Mouse (Mus musculus) limb, embryonic 14.5 days (tissue): ENCODE data around the gene Lsamp. TPM values are rescaled to one million over a fixed set of nuclear protein-coding genes. Genes with fewer than 3 reads are reported as not detected.

Source experiments
- ATAC-seq: fragments of 200-750 bp; cut with Nextera tagmentation; 2 replicates; pipeline ENCODE4 v1.8.0; 2017; ENCODE audit warnings: low read depth, moderate number of reproducible peaks, moderate TSS enrichment; ENCODE audit not compliant: low FRiP score
- DNase-seq: peaks from one replicate; pipeline ENCODE4 v3.0.0-alpha.2; 2015; ENCODE audit warnings: low spot score
- H3K27ac ChIP-seq: fragments of 300-500 bp; sonication (generic); replicated peaks from 2 replicates; pipeline ENCODE4 v1.5.1; 2014; ENCODE audit warnings: low read depth, mild to moderate bottlenecking, low read length, moderate library complexity, mixed read lengths
- H3K27me3 ChIP-seq: fragments of 300-500 bp; sonication (generic); 2 replicates; pipeline ENCODE4 v1.6.1; 2014; ENCODE audit warnings: low read length, mixed read lengths; ENCODE audit not compliant: control insufficient read depth, insufficient read depth
- H3K36me3 ChIP-seq: fragments of 300-500 bp; sonication (generic); 2 replicates; pipeline ENCODE4 v1.6.1; 2014; ENCODE audit warnings: mild to moderate bottlenecking, low read length, moderate library complexity, mixed read lengths; ENCODE audit not compliant: control insufficient read depth, insufficient read depth
- H3K4me1 ChIP-seq: fragments of 300-500 bp; sonication (generic); 2 replicates; pipeline ENCODE4 v1.6.1; 2014; ENCODE audit warnings: antibody characterized with exemption, low read length, mixed read lengths; ENCODE audit not compliant: control insufficient read depth, insufficient read depth
- H3K4me2 ChIP-seq: fragments of 300-500 bp; sonication (generic); replicated peaks from 2 replicates; pipeline ENCODE4 v1.6.1; 2014; ENCODE audit warnings: low read depth, mild to moderate bottlenecking, low read length, moderate library complexity; ENCODE audit not compliant: severe bottlenecking
- H3K4me3 ChIP-seq: fragments of 300-500 bp; sonication (generic); replicated peaks from 2 replicates; pipeline ENCODE4 v1.5.1; 2014; ENCODE audit warnings: low read length
- H3K9ac ChIP-seq: fragments of 300-500 bp; sonication (generic); 2 replicates; pipeline ENCODE4 v1.6.1; 2014; ENCODE audit warnings: mild to moderate bottlenecking, low read depth, low read length, moderate library complexity; ENCODE audit not compliant: severe bottlenecking
- H3K9me3 ChIP-seq: fragments of 300-500 bp; sonication (generic); 2 replicates; pipeline ENCODE4 v1.6.1; 2016; ENCODE audit warnings: low read length; ENCODE audit not compliant: control insufficient read depth
- POLR2A ChIP-seq: fragments of 200-500 bp; IDR thresholded peaks from 2 replicates; pipeline ENCODE4 v1.8.0; 2012; ENCODE audit warnings: inconsistent platforms, mild to moderate bottlenecking, moderate library complexity, borderline replicate concordance; ENCODE audit not compliant: insufficient read depth, insufficient read length; ENCODE audit errors: extremely low read depth
- WGBS: fragments of 180-500 bp; shearing (Covaris S2); extraction: QIAGEN DNeasy Blood & Tissue Kit; methylation state at CpG from one replicate; pipeline ENCODE4 v1.1.7; 2014; 5-methylcytosine and 5-hydroxymethylcytosine counted together
- polyA plus RNA-seq, 2 experiments: library from polyadenylated mRNA; depleted of rRNA in 1 of 2; stranded (reverse) in 1 of 2; unstranded in 1 of 2; fragments of >200 nt; fragmentation: Nextera tagmentation in 1 of 2; extraction: Ambion mirVana in 1 of 2; gene quantifications; 2 replicates each; pipeline versions ENCODE4 v1.2.1 to v1.2.3; 2012 to 2014

Gene Lsamp
- polyA plus RNA-seq, 2 experiments = 5.3 to 11.8 TPM

GRCm38 (mm10) chr16:41235829-41236228, 1251.7 kb downstream of the Lsamp start:
- no peaks in the 10 kb centered on the region for H3K36me3 ChIP-seq
- TF ChIP-seq POLR2A = no peak

GRCm38 (mm10) chr16:41242841-41243240, 1258.7 kb downstream of the Lsamp start:
- no peaks in the 10 kb centered on the region for H3K9me3 ChIP-seq
- no peak overlapping the region for H3K9ac ChIP-seq
- H3K4me3 ChIP-seq = no peak overlapping the region
- no peak overlapping the region for H3K27ac ChIP-seq
- H3K4me1 ChIP-seq = no peaks in the 10 kb centered on the region
- H3K27me3 ChIP-seq = no peaks in the 10 kb centered on the region
- TF ChIP-seq POLR2A = no peak
- H3K36me3 ChIP-seq = no peaks in the 10 kb centered on the region
- no peak overlapping the region for H3K4me2 ChIP-seq
- 71% methylated on average over 4 of the region's 4 CpGs for WGBS
- DNase-seq (no peak), ATAC-seq (no peak)

More at GRCm38 (mm10) chr16:41235829-41236228, 1251.7 kb downstream of the Lsamp start:
- no peaks in the 10 kb centered on the region for H3K4me1 ChIP-seq
- no peak overlapping the region for H3K27ac ChIP-seq
- no peak for ATAC-seq
- H3K4me2 ChIP-seq = no peak overlapping the region
- DNase-seq = no peak
- no peak overlapping the region for H3K9ac ChIP-seq
- H3K9me3 ChIP-seq = no peaks in the 10 kb centered on the region
- no peaks in the 10 kb centered on the region for H3K27me3 ChIP-seq
- H3K4me3 ChIP-seq = no peak overlapping the region

- ATAC-seq (peak; percentile 65; the same call in 1 of the 2 replicates), DNase-seq (peak; percentile 47)
- TF ChIP-seq POLR2A = no peak
- Histone ChIP-seq H3K4me1 (no peaks in the 10 kb centered on the region), H3K9me3 (no peaks in the 10 kb centered on the region), H3K36me3 (no peaks in the 10 kb centered on the region), H3K4me3 (no peak overlapping the region), H3K4me2 (no peak overlapping the region), H3K27ac (no peak overlapping the region), H3K27me3 (no peaks in the 10 kb centered on the region), H3K9ac (no peak overlapping the region)
- WGBS = 14% methylated on average over 2 of the region's 2 CpGs
Observed at GRCm38 (mm10) chr16:41244711-41245110, 1260.5 kb downstream of the Lsamp start.

- no peaks in the 10 kb centered on the region for H3K27me3 ChIP-seq
- no peak overlapping the region for H3K9ac ChIP-seq
- no peaks in the 10 kb centered on the region for H3K36me3 ChIP-seq
- ATAC-seq (peak; percentile 55; the same call in 1 of the 2 replicates), DNase-seq (peak; percentile 74)
- no peaks in the 10 kb centered on the region for H3K9me3 ChIP-seq
- no peak overlapping the region for H3K4me3 ChIP-seq
- H3K4me2 ChIP-seq = no peak overlapping the region
- no peak overlapping the region for H3K27ac ChIP-seq
- WGBS = 53% methylated on average over 12 of the region's 12 CpGs
- no peaks in the 10 kb centered on the region for H3K4me1 ChIP-seq
- TF ChIP-seq POLR2A = no peak
Observed at GRCm38 (mm10) chr16:41258145-41259035, 1274.2 kb downstream of the Lsamp start.

GRCm38 (mm10) chr16:41275999-41276671, 1292.0 kb downstream of the Lsamp start:
- ATAC-seq (no peak), DNase-seq (no peak)
- no peak for TF ChIP-seq POLR2A
- Histone ChIP-seq H3K9ac (no peak overlapping the region), H3K4me2 (no peak overlapping the region), H3K9me3 (no peaks in the 10 kb centered on the region), H3K27ac (no peak overlapping the region), H3K4me3 (no peak overlapping the region), H3K4me1 (no peaks in the 10 kb centered on the region), H3K27me3 (no peaks in the 10 kb centered on the region), H3K36me3 (no peaks in the 10 kb centered on the region)
- WGBS = 92% methylated on average over 2 of the region's 2 CpGs
